8 mouse cellular contexts compared by ENCODE assay signal in the genomic region with DNA sequence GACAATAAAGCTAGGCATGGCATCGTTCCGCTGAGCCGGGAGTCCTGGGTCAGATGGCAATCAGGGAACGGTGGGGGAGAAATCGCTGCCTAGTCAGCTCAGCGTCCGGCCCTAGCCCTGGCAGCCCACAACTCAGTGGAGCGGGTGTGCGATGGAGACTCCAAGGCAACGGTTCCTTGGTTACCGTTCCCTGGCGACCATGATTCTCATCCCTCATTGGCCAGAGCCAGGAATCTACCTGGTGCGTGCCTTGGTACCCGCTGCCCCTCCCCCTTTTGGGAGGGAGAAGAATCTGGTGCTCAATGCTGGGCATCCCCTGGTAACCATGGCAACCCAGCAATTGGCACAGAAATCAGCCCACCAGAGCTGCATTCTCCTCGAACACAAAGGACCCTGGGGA. TPM values are rescaled to one million over a fixed set of nuclear protein-coding genes. Genes with fewer than 3 reads are reported as not detected.
DNase-seq lines count a peak whose midpoint lies in the region; ATAC-seq lines count a peak whose summit lies in the region.

No protein-coding gene starts in this region.

- no peak for ATAC-seq in heart, embryonic 11.5 days (replicated peaks; ENCODE audit: insufficient number of reproducible peaks, low FRiP score, low TSS enrichment)
- no peak for ATAC-seq in embryonic facial prominence, embryonic 11.5 days (replicated peaks; ENCODE audit: insufficient number of reproducible peaks, low FRiP score, low TSS enrichment, low read depth)
- no peak for ATAC-seq in limb, embryonic 13.5 days (ENCODE audit: low FRiP score, low read depth)
- no peak for ATAC-seq in stomach, embryonic 15.5 days (ENCODE audit: insufficient read depth, low FRiP score, low read depth)

- DNase-seq in heart, embryonic 10.5 days (ENCODE audit: low spot score), result no peak
- DNase-seq in embryonic facial prominence, embryonic 11.5 days (ENCODE audit: low spot score), result peak; percentile 43
- peak; percentile 31 for DNase-seq in induced T-regulatory cell, adult 2 months (ENCODE audit: low read depth)
- no peak for DNase-seq in adipocyte (ENCODE audit: low spot score)
- DNase-seq in gastrocnemius, adult 8-10 months (ENCODE audit: low spot score in 2 of 2), result no peak

- H3K4me1 ChIP-seq in heart, embryonic 11.5 days (ENCODE audit: control insufficient read depth, insufficient read depth, low read length), result peaks cover 39% of the 10 kb centered on the region
- H3K4me1 ChIP-seq in heart, embryonic 10.5 days, result peaks cover 60% of the 10 kb centered on the region
- peaks cover 16% of the 10 kb centered on the region for H3K4me1 ChIP-seq in embryonic facial prominence, embryonic 11.5 days (ENCODE audit: control insufficient read depth, insufficient read depth, low read length)
- H3K4me1 ChIP-seq in limb, embryonic 13.5 days, result peaks cover 52% of the 10 kb centered on the region
- peaks cover 51% of the 10 kb centered on the region for H3K4me1 ChIP-seq in stomach, embryonic 15.5 days

- 54% methylated on average over 15 of the region's 15 CpGs for WGBS in heart, embryonic 11.5 days (ENCODE audit: insufficient replicate concordance)
- 55% methylated on average over 15 of the region's 15 CpGs for WGBS in heart, embryonic 10.5 days
- 41% methylated on average over 15 of the region's 15 CpGs for WGBS in embryonic facial prominence, embryonic 11.5 days
- 59% methylated on average over 15 of the region's 15 CpGs for WGBS in limb, embryonic 13.5 days
- 57% methylated on average over 15 of the region's 15 CpGs for WGBS in stomach, embryonic 15.5 days

- no peaks in the 10 kb centered on the region for H3K9me3 ChIP-seq in heart, embryonic 11.5 days (replicated peaks; ENCODE audit: control insufficient read depth, low read length)
- no peaks in the 10 kb centered on the region for H3K9me3 ChIP-seq in heart, embryonic 10.5 days
- no peaks in the 10 kb centered on the region for H3K9me3 ChIP-seq in embryonic facial prominence, embryonic 11.5 days (replicated peaks; ENCODE audit: control insufficient read depth, low read length)
- H3K9me3 ChIP-seq in limb, embryonic 13.5 days, result no peaks in the 10 kb centered on the region
- H3K9me3 ChIP-seq in stomach, embryonic 15.5 days, result no peaks in the 10 kb centered on the region

- no peak overlapping the region for H3K4me2 ChIP-seq in heart, embryonic 11.5 days
- no peak overlapping the region; the same call in 1 of the 2 replicates for H3K4me2 ChIP-seq in embryonic facial prominence, embryonic 11.5 days (ENCODE audit: low read depth, low read length)
- H3K4me2 ChIP-seq in limb, embryonic 13.5 days (replicated peaks), result peak overlapping the region; percentile 96; the same call in 1 of the 2 replicates
- H3K4me2 ChIP-seq in stomach, embryonic 15.5 days, result no peak overlapping the region; the same call in 1 of the 2 replicates

- H3K36me3 ChIP-seq in heart, embryonic 11.5 days (ENCODE audit: control insufficient read depth, insufficient read depth, low read length), result peaks cover 17% of the 10 kb centered on the region
- H3K36me3 ChIP-seq in heart, embryonic 10.5 days, result peaks cover 48% of the 10 kb centered on the region
- H3K36me3 ChIP-seq in embryonic facial prominence, embryonic 11.5 days (replicated peaks; ENCODE audit: control insufficient read depth, insufficient read depth, low read depth, low read length), result peaks cover 10% of the 10 kb centered on the region
- H3K36me3 ChIP-seq in limb, embryonic 13.5 days, result peaks cover 54% of the 10 kb centered on the region
- H3K36me3 ChIP-seq in stomach, embryonic 15.5 days, result peaks cover 21% of the 10 kb centered on the region

- no peak overlapping the region for H3K4me3 ChIP-seq in heart, embryonic 11.5 days (ENCODE audit: low read depth, low read length)
- H3K4me3 ChIP-seq in heart, embryonic 10.5 days, result no peak overlapping the region
- no peak overlapping the region for H3K4me3 ChIP-seq in embryonic facial prominence, embryonic 11.5 days (ENCODE audit: low read depth, low read length)
- H3K4me3 ChIP-seq in limb, embryonic 13.5 days, result no peak overlapping the region
- H3K4me3 ChIP-seq in stomach, embryonic 15.5 days (replicated peaks), result no peak overlapping the region

- no peak overlapping the region for H3K27ac ChIP-seq in heart, embryonic 11.5 days (ENCODE audit: low read depth, low read length)
- no peak overlapping the region for H3K27ac ChIP-seq in heart, embryonic 10.5 days
- H3K27ac ChIP-seq in embryonic facial prominence, embryonic 11.5 days (replicated peaks; ENCODE audit: low read depth, low read length), result no peak overlapping the region
- no peak overlapping the region for H3K27ac ChIP-seq in limb, embryonic 13.5 days
- peak overlapping the region; percentile 57; the same call in 1 of the 2 replicates for H3K27ac ChIP-seq in stomach, embryonic 15.5 days

- H3K9ac ChIP-seq in heart, embryonic 11.5 days (ENCODE audit: low read depth, low read length), result 0 out of 2 replicates have a peak overlapping the region, but pooled peaks have one; percentile 22
- H3K9ac ChIP-seq in embryonic facial prominence, embryonic 11.5 days (replicated peaks; ENCODE audit: low read length), result no peak overlapping the region
- no peak overlapping the region for H3K9ac ChIP-seq in limb, embryonic 13.5 days
- no peak overlapping the region for H3K9ac ChIP-seq in stomach, embryonic 15.5 days

- H3K27me3 ChIP-seq in heart, embryonic 11.5 days (ENCODE audit: control insufficient read depth, insufficient read depth, low read length), result peaks cover 37% of the 10 kb centered on the region
- peaks cover 72% of the 10 kb centered on the region for H3K27me3 ChIP-seq in heart, embryonic 10.5 days (ENCODE audit: insufficient read depth, poor library complexity, severe bottlenecking)
- H3K27me3 ChIP-seq in embryonic facial prominence, embryonic 11.5 days (ENCODE audit: control insufficient read depth, insufficient read depth, low read length), result no peaks in the 10 kb centered on the region
- H3K27me3 ChIP-seq in limb, embryonic 13.5 days, result no peaks in the 10 kb centered on the region
- no peaks in the 10 kb centered on the region for H3K27me3 ChIP-seq in stomach, embryonic 15.5 days (replicated peaks)

RNA-seq across cellular contexts. Expression of gene Dbn1, which starts 4.3 kb away (rescaled TPM):
- 64.1 and 83.0 TPM in 2 replicates for polyA plus RNA-seq in heart, embryonic 11.5 days (2014; fragmentation: Nextera tagmentation; extraction: Ambion mirVana)
- 101 and 166 TPM in 2 replicates for polyA plus RNA-seq in heart, embryonic 10.5 days (2016; fragmentation: Nextera tagmentation; extraction: Ambion mirVana)
- polyA plus RNA-seq in embryonic facial prominence, embryonic 11.5 days (2014; fragmentation: Nextera tagmentation; extraction: Ambion mirVana), result 231 and 252 TPM in 2 replicates
- 297 and 304 TPM in 2 replicates for polyA plus RNA-seq in limb, embryonic 13.5 days (2015; fragmentation: Nextera tagmentation; extraction: Ambion mirVana)
- 110 and 115 TPM in 2 replicates for polyA plus RNA-seq in stomach, embryonic 15.5 days (2015; fragmentation: Nextera tagmentation; extraction: Ambion mirVana)
- 1 to 10 TPM; 2.9 to 4.0 (median 3.4) TPM for total RNA-seq in gastrocnemius, adult 8-10 months (2022)

RNA-seq across cellular contexts. Expression of gene Prr7, which starts 19.5 kb away (rescaled TPM):
- 0.21 and 0.34 TPM in 2 replicates for polyA plus RNA-seq in heart, embryonic 11.5 days (2014; fragmentation: Nextera tagmentation; extraction: Ambion mirVana)
- polyA plus RNA-seq in heart, embryonic 10.5 days (2016; fragmentation: Nextera tagmentation; extraction: Ambion mirVana), result 0.17 and 0.21 TPM in 2 replicates
- 1.7 TPM in 2 replicates for polyA plus RNA-seq in embryonic facial prominence, embryonic 11.5 days (2014; fragmentation: Nextera tagmentation; extraction: Ambion mirVana)
- polyA plus RNA-seq in limb, embryonic 13.5 days (2015; fragmentation: Nextera tagmentation; extraction: Ambion mirVana), result 0.79 and 0.87 TPM in 2 replicates
- 0.72 and 0.85 TPM in 2 replicates for polyA plus RNA-seq in stomach, embryonic 15.5 days (2015; fragmentation: Nextera tagmentation; extraction: Ambion mirVana)
- total RNA-seq in gastrocnemius, adult 8-10 months (2022), result under 1 TPM in 2 of 4 experiments, not detected in 2; 0.20 to 0.39 TPM

RNA-seq across cellular contexts. Expression of gene Pdlim7, which starts 29.9 kb away (rescaled TPM):
- 439 and 451 TPM in 2 replicates for polyA plus RNA-seq in heart, embryonic 11.5 days (2014; fragmentation: Nextera tagmentation; extraction: Ambion mirVana)
- 397 and 462 TPM in 2 replicates for polyA plus RNA-seq in heart, embryonic 10.5 days (2016; fragmentation: Nextera tagmentation; extraction: Ambion mirVana)
- polyA plus RNA-seq in embryonic facial prominence, embryonic 11.5 days (2014; fragmentation: Nextera tagmentation; extraction: Ambion mirVana), result 124 and 136 TPM in 2 replicates
- polyA plus RNA-seq in limb, embryonic 13.5 days (2015; fragmentation: Nextera tagmentation; extraction: Ambion mirVana), result 175 and 181 TPM in 2 replicates
- polyA plus RNA-seq in stomach, embryonic 15.5 days (2015; fragmentation: Nextera tagmentation; extraction: Ambion mirVana), result 198 and 218 TPM in 2 replicates
- 100 to 1,000 TPM; 476 to 539 (median 493) TPM for total RNA-seq in gastrocnemius, adult 8-10 months (2022)

RNA-seq across cellular contexts. Expression of gene Grk6, which starts 38.7 kb away (rescaled TPM):
- polyA plus RNA-seq in heart, embryonic 11.5 days (2014; fragmentation: Nextera tagmentation; extraction: Ambion mirVana), result 24.3 and 26.9 TPM in 2 replicates
- polyA plus RNA-seq in heart, embryonic 10.5 days (2016; fragmentation: Nextera tagmentation; extraction: Ambion mirVana), result 29.5 and 44.2 TPM in 2 replicates
- polyA plus RNA-seq in embryonic facial prominence, embryonic 11.5 days (2014; fragmentation: Nextera tagmentation; extraction: Ambion mirVana), result 50.4 and 59.7 TPM in 2 replicates
- polyA plus RNA-seq in limb, embryonic 13.5 days (2015; fragmentation: Nextera tagmentation; extraction: Ambion mirVana), result 48.1 and 50.1 TPM in 2 replicates
- polyA plus RNA-seq in stomach, embryonic 15.5 days (2015; fragmentation: Nextera tagmentation; extraction: Ambion mirVana), result 39.1 and 40.7 TPM in 2 replicates
- total RNA-seq in gastrocnemius, adult 8-10 months (2022), result 1 to 10 TPM; 6.9 to 9.7 (median 9.4) TPM

RNA-seq across cellular contexts. Expression of gene Dok3, which starts 45.5 kb away (rescaled TPM):
- 0.90 and 1.1 TPM in 2 replicates for polyA plus RNA-seq in heart, embryonic 11.5 days (2014; fragmentation: Nextera tagmentation; extraction: Ambion mirVana)
- polyA plus RNA-seq in heart, embryonic 10.5 days (2016; fragmentation: Nextera tagmentation; extraction: Ambion mirVana), result 0.57 and 2.4 TPM in 2 replicates
- polyA plus RNA-seq in embryonic facial prominence, embryonic 11.5 days (2014; fragmentation: Nextera tagmentation; extraction: Ambion mirVana), result 1.0 and 1.3 TPM in 2 replicates
- polyA plus RNA-seq in limb, embryonic 13.5 days (2015; fragmentation: Nextera tagmentation; extraction: Ambion mirVana), result 2.3 and 2.9 TPM in 2 replicates
- 4.3 and 5.3 TPM in 2 replicates for polyA plus RNA-seq in stomach, embryonic 15.5 days (2015; fragmentation: Nextera tagmentation; extraction: Ambion mirVana)
- total RNA-seq in gastrocnemius, adult 8-10 months (2022), result 1 to 10 TPM in 1 of 4 experiments, under 1 TPM in 3; 0.61 to 1.1 (median 0.79) TPM

Comparison
In these comparisons a context has a peak if more than half of its experiments do, and no peak if none do; other contexts are left out.
1. DNase-seq: peak in embryonic facial prominence, embryonic 11.5 days (single experiment) and induced T-regulatory cell, adult 2 months (single experiment); none in heart, embryonic 10.5 days (single experiment), adipocyte (single experiment) and gastrocnemius, adult 8-10 months (0 of 2).